Comparison of ENCODE assay signal across 7 mouse cellular contexts in the genomic region with DNA sequence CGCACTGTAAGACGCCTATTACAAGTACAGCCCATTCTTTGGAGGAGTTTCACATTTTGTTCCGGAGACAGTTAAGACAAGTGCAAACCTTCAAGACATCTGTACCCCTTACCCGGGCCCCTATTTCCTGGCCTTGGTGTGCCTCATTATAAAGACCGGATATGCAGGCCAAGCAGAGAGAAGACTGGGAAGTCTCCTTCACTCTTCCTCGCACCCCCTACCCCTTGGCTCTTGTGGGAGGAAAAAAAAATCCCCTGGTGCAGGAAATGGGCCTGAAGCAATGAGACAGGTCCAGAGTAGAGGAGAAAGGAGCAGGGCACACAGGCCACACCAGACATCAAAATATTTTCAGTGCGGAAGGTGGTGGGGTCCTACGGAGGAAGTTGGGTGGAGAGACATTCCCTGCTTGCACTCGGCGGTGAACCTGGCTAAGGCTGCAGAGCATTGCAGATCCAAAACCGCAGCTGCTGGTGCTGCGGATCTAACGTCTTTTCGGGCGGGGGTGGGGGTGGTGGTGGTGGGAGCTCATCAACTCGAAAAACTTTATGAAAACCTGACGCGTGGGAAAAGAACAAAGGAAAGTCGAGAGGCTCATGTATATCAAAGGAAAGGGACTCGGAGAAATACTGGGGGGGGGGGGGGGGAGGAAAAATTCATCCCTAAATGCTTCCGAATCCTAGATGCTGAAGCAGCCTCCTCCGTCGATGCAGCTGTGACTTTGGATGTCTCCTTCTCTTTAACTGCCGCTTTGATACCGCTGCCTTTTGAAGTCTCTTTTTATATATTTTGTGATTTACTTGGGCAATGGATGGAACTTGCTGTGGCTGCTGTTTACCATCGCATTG.
A peak's percentile ranks its signal among the peaks of the same experiment; 100 is the strongest.
DNase-seq lines count a peak whose midpoint lies in the region; ATAC-seq and TF ChIP-seq lines count a peak whose summit lies in the region.

No protein-coding gene starts in this region.

- TF ChIP-seq CTCF in CH12.LX (conservative IDR thresholded peaks at IDR 0.05 in 1 of 2, IDR thresholded peaks at IDR 0.05 in 1 of 2; ENCODE audit: low read depth in 2 of 2, low read length in 2 of 2) = no peak

- ATAC-seq in forebrain, embryonic 11.5 days (replicated peaks; ENCODE audit: low FRiP score) = peak; percentile 68
- ATAC-seq in hindbrain, embryonic 16.5 days = peak; percentile 87
- ATAC-seq in liver, embryonic 13.5 days (ENCODE audit: low read depth) = peak; percentile 9

- peak overlapping the region; percentile 79 for H3K4me2 ChIP-seq in CH12.LX (ENCODE audit: insufficient read depth, low read depth, poor library complexity, severe bottlenecking)
- H3K4me2 ChIP-seq in forebrain, embryonic 11.5 days (ENCODE audit: low read depth, low read length, severe bottlenecking) = peak overlapping the region; percentile 54
- peak overlapping the region; percentile 64 for H3K4me2 ChIP-seq in hindbrain, embryonic 16.5 days (ENCODE audit: low read length)
- H3K4me2 ChIP-seq in liver, embryonic 13.5 days = peak overlapping the region; percentile 76

- H3K36me3 ChIP-seq in CH12.LX (replicated peaks in 1 of 2; ENCODE audit: control insufficient read depth in 1 of 2, insufficient read depth in 1 of 2, low read length in 1 of 2) = no peaks in the 10 kb centered on the region
- no peaks in the 10 kb centered on the region for H3K36me3 ChIP-seq in forebrain, embryonic 11.5 days (ENCODE audit: control insufficient read depth, insufficient read depth, low read length)
- no peaks in the 10 kb centered on the region for H3K36me3 ChIP-seq in hindbrain, embryonic 16.5 days (ENCODE audit: control insufficient read depth, insufficient read depth, low read length)
- H3K36me3 ChIP-seq in liver, embryonic 13.5 days = no peaks in the 10 kb centered on the region

- dilution Hi-C loops in CH12.LX (cut with MboI; ENCODE audit: extremely low pct_ligation_motif_present, extremely low pct_unique_long_range_greater_than_20kb, low sequenced_read_pairs) = no loop called here

- no peak for TF ChIP-seq EP300 in CH12.LX (IDR thresholded peaks at IDR 0.05; ENCODE audit: low read length)

- peaks cover 15 to 46% of the 10 kb centered on the region in 2 experiments for H3K4me1 ChIP-seq in CH12.LX (ENCODE audit: control insufficient read depth in 1 of 2, insufficient read depth in 2 of 2)
- no peaks in the 10 kb centered on the region for H3K4me1 ChIP-seq in forebrain, embryonic 11.5 days (replicated peaks; ENCODE audit: control insufficient read depth, insufficient read depth, low read length)
- 0 out of 2 replicates have a peak, but pooled peaks cover 3% of the 10 kb centered on the region for H3K4me1 ChIP-seq in hindbrain, embryonic 16.5 days (ENCODE audit: control insufficient read depth, insufficient read depth, low read depth, low read length)
- H3K4me1 ChIP-seq in liver, embryonic 13.5 days (replicated peaks) = peaks cover 55% of the 10 kb centered on the region

- no peaks in the 10 kb centered on the region for H3K27me3 ChIP-seq in CH12.LX (replicated peaks)
- no peaks in the 10 kb centered on the region for H3K27me3 ChIP-seq in forebrain, embryonic 11.5 days (ENCODE audit: control insufficient read depth, insufficient read depth, low read length)
- no peaks in the 10 kb centered on the region for H3K27me3 ChIP-seq in hindbrain, embryonic 16.5 days (replicated peaks; ENCODE audit: control insufficient read depth, insufficient read depth, low read length)
- no peaks in the 10 kb centered on the region for H3K27me3 ChIP-seq in liver, embryonic 13.5 days

- peak; percentile 39 for DNase-seq in CH12.LX (ENCODE audit: extremely low read depth)
- peak; percentile 37 for DNase-seq in T-cell, adult 2 months (ENCODE audit: low spot score)
- peak; percentile 63 for DNase-seq in forebrain, embryonic 11.5 days (ENCODE audit: low spot score)
- peak; percentile 30 for DNase-seq in liver, embryonic 13.5 days
- peak; percentile 58 for DNase-seq in neural tube, embryonic 10.5 days (ENCODE audit: extremely low spot score, low spot score)
- peak; percentile 83 for DNase-seq in thymus, postnatal 0 days (ENCODE audit: low spot score)

- in situ Hi-C loops in CH12.LX (cut with MboI; ENCODE audit: low pct_ligation_motif_present, low pct_unique_long_range_greater_than_20kb, low sequenced_read_pairs) = loop anchor here (25.0 kb wide), 1 partner anchor 105 kb away; no protein-coding TSS in a partner anchor

- peak overlapping the region; percentile 13 for H3K9ac ChIP-seq in CH12.LX (ENCODE audit: insufficient read depth, low read depth)
- peak overlapping the region; percentile 56 for H3K9ac ChIP-seq in forebrain, embryonic 11.5 days (ENCODE audit: low read length)
- H3K9ac ChIP-seq in hindbrain, embryonic 16.5 days (ENCODE audit: low read depth, low read length) = peak overlapping the region; percentile 60
- peak overlapping the region; percentile 61 for H3K9ac ChIP-seq in liver, embryonic 13.5 days

- no peaks in the 10 kb centered on the region for H3K9me3 ChIP-seq in CH12.LX (replicated peaks; ENCODE audit: low read length)
- no peaks in the 10 kb centered on the region for H3K9me3 ChIP-seq in forebrain, embryonic 11.5 days (ENCODE audit: control insufficient read depth, low read length)
- H3K9me3 ChIP-seq in hindbrain, embryonic 16.5 days (ENCODE audit: control insufficient read depth, low read length) = no peaks in the 10 kb centered on the region
- H3K9me3 ChIP-seq in liver, embryonic 13.5 days (replicated peaks) = no peaks in the 10 kb centered on the region

- peak overlapping the region; percentile 24 to 42 (median 31) for H3K4me3 ChIP-seq in CH12.LX (replicated peaks in 1 of 3; ENCODE audit: low read depth in 2 of 3, low read length in 2 of 3, poor library complexity in 1 of 3)
- peak overlapping the region; percentile 34 for H3K4me3 ChIP-seq in forebrain, embryonic 11.5 days (ENCODE audit: low read depth, low read length)
- H3K4me3 ChIP-seq in hindbrain, embryonic 16.5 days (ENCODE audit: low read length) = peak overlapping the region; percentile 46
- H3K4me3 ChIP-seq in liver, embryonic 13.5 days (replicated peaks) = peak overlapping the region; percentile 51

- no peak overlapping the region for H3K27ac ChIP-seq in CH12.LX (ENCODE audit: insufficient read depth, low read depth)
- H3K27ac ChIP-seq in forebrain, embryonic 11.5 days (ENCODE audit: low read depth, low read length) = no peak overlapping the region
- H3K27ac ChIP-seq in hindbrain, embryonic 16.5 days (ENCODE audit: low read depth, low read length) = peak overlapping the region; percentile 56; the same call in 1 of the 2 replicates
- peak overlapping the region; percentile 87 for H3K27ac ChIP-seq in liver, embryonic 13.5 days

- WGBS in forebrain, embryonic 11.5 days = 8% methylated on average over 26 of the region's 26 CpGs
- WGBS in hindbrain, embryonic 16.5 days = 4% methylated on average over 26 of the region's 26 CpGs
- 3% methylated on average over 26 of the region's 26 CpGs for WGBS in liver, embryonic 13.5 days (ENCODE audit: insufficient replicate concordance)

- H3K79me2 ChIP-seq in CH12.LX (replicated peaks; ENCODE audit: control insufficient read depth, extremely low read depth, insufficient read depth, poor library complexity, severe bottlenecking) = no peaks in the 10 kb centered on the region

- TF ChIP-seq POLR2A in CH12.LX (IDR thresholded peaks at IDR 0.05; ENCODE audit: low read depth, low read length) = no peak

- TF ChIP-seq RAD21 in CH12.LX (IDR thresholded peaks at IDR 0.05; ENCODE audit: low read depth, low read length) = no peak

TF ChIP-seq in CH12.LX, 34 proteins besides CTCF, POLR2A, EP300 and RAD21:
- no peak for TF ChIP-seq TCF12 (IDR thresholded peaks at IDR 0.05; ENCODE audit: low read depth, low read length)
- TF ChIP-seq KAT2A (IDR thresholded peaks at IDR 0.05; ENCODE audit: insufficient replicate concordance, low read length) = no peak
- TF ChIP-seq CHD2 (IDR thresholded peaks at IDR 0.05; ENCODE audit: low read length) = no peak
- TF ChIP-seq ZNF384 (IDR thresholded peaks at IDR 0.05; ENCODE audit: low read depth, low read length) = peak; percentile 33; the same call in 1 of the 2 replicates

Comparison
In these comparisons a context has a peak if more than half of its experiments do, and no peak if none do; other contexts are left out.
1. DNase-seq: peak in every context shown above with its lines; median percentile 83 in thymus, postnatal 0 days; 63 in forebrain, embryonic 11.5 days; 58 in neural tube, embryonic 10.5 days; 39 in CH12.LX; 37 in T-cell, adult 2 months; 30 in liver, embryonic 13.5 days.
2. H3K27ac ChIP-seq: peak in hindbrain, embryonic 16.5 days (single experiment) and liver, embryonic 13.5 days (single experiment); none in CH12.LX (single experiment) and forebrain, embryonic 11.5 days (single experiment).
3. ATAC-seq: peak in every context shown above with its lines; median percentile 87 in hindbrain, embryonic 16.5 days; 68 in forebrain, embryonic 11.5 days; 9 in liver, embryonic 13.5 days.
4. Peak in every context shown above with its lines, with median percentiles within 50 percentile points of each other: H3K4me2 ChIP-seq, H3K4me3 ChIP-seq and H3K9ac ChIP-seq.